Mouse (Mus musculus) spleen, postnatal 0 days (tissue): ENCODE measurements around the gene Kcnc3. TPM values are rescaled to one million over a fixed set of nuclear protein-coding genes. Genes with fewer than 3 reads are reported as not detected.

Experiments used
- polyA plus RNA-seq: library from polyadenylated mRNA; unstranded; fragments of >200 nt; fragmentation: Nextera tagmentation; extraction: Ambion mirVana; gene quantifications from 2 replicates; pipeline ENCODE4 v1.2.1, GENCODE M21; 2015

Kcnc3 gene
- polyA plus RNA-seq = 0.05 and 0.07 TPM in 2 replicates

GRCm38 (mm10) chr7:44590402-44591347, at the start of gene Kcnc3:
Kcnc3 (plus strand) TSS chr7:44590664.

GRCm38 (mm10) chr7:44548497-44549087, 41.9 kb upstream of the Kcnc3 start, which contains the start of gene Pold1:
Pold1 (minus strand) TSS chr7:44548849.

GRCm38 (mm10) chr7:44553826-44554225, 36.6 kb upstream of the Kcnc3 start, which contains the start of gene Nr1h2:
Nr1h2 (minus strand) TSS chr7:44553951.

GRCm38 (mm10) chr7:44572213-44572701, 18.2 kb upstream of the Kcnc3 start, which contains the start of gene Napsa:
Napsa (plus strand) TSS chr7:44572380.

Other genes with a start within 250 kb of the Kcnc3 start
- gene Syt3, start 206.6 kb upstream of the Kcnc3 start, polyA plus RNA-seq = 0.12 and 0.17 TPM in 2 replicates
- gene 1700008O03Rik, start 204.8 kb upstream of the Kcnc3 start, polyA plus RNA-seq = 0.18 and 0.63 TPM in 2 replicates
- gene Lrrc4b, start 161.6 kb upstream of the Kcnc3 start, polyA plus RNA-seq = 0.06 and 0.17 TPM in 2 replicates
- gene Aspdh, start 125.3 kb upstream of the Kcnc3 start, polyA plus RNA-seq = not detected in 2 replicates
- gene Josd2, start 122.7 kb upstream of the Kcnc3 start, polyA plus RNA-seq = 113 and 125 TPM in 2 replicates
- 49.2 and 53.7 TPM in 2 replicates for gene Emc10, start 94.1 kb upstream of the Kcnc3 start, polyA plus RNA-seq
- 4.0 and 5.3 TPM in 2 replicates for gene Fam71e1, start 94.1 kb upstream of the Kcnc3 start, polyA plus RNA-seq
- gene Mybpc2, start 66.0 kb upstream of the Kcnc3 start, polyA plus RNA-seq = 0.23 and 0.52 TPM in 2 replicates
- 7.5 and 13.2 TPM in 2 replicates for gene Spib, start 58.6 kb upstream of the Kcnc3 start, polyA plus RNA-seq
- gene Pold1, start 41.8 kb upstream of the Kcnc3 start, polyA plus RNA-seq = 64.6 and 69.1 TPM in 2 replicates
- 49.4 and 52.7 TPM in 2 replicates for gene Nr1h2, start 36.7 kb upstream of the Kcnc3 start, polyA plus RNA-seq
- 28.7 and 38.9 TPM in 2 replicates for gene Napsa, start 18.3 kb upstream of the Kcnc3 start, polyA plus RNA-seq
- not detected in 2 replicates for gene Myh14, start 80.2 kb downstream of the Kcnc3 start, polyA plus RNA-seq
- gene Izumo2, start 118.1 kb downstream of the Kcnc3 start, polyA plus RNA-seq = not detected in 2 replicates
- gene Vrk3, start 157.7 kb downstream of the Kcnc3 start, polyA plus RNA-seq = 29.3 and 31.6 TPM in 2 replicates
- 0.34 and 0.58 TPM in 2 replicates for gene Zfp473, start 160.4 kb downstream of the Kcnc3 start, polyA plus RNA-seq
- gene Nup62, start 225.4 kb downstream of the Kcnc3 start, polyA plus RNA-seq = 54.6 and 55.9 TPM in 2 replicates
- 2.1 and 2.3 TPM in 2 replicates for gene Il4i1, start 225.7 kb downstream of the Kcnc3 start, polyA plus RNA-seq
- 2.1 and 2.6 TPM in 2 replicates for gene Atf5, start 226.0 kb downstream of the Kcnc3 start, polyA plus RNA-seq